Mouse (Mus musculus) megakaryocyte, embryonic 14.5 days (primary cell): Measurements from ENCODE around the gene Serpine1.

ENCODE experiments used
- FLI1 ChIP-seq: IDR thresholded peaks from 2 replicates; pipeline ENCODE4 v1.6.1; 2012; ENCODE audit warnings: low read length, inconsistent platforms, mixed read lengths
- GATA1 ChIP-seq: IDR thresholded peaks from 3 replicates; pipeline ENCODE4 v1.6.1; 2012; ENCODE audit warnings: mixed read lengths, low read length, inconsistent platforms, borderline replicate concordance

DNA sequence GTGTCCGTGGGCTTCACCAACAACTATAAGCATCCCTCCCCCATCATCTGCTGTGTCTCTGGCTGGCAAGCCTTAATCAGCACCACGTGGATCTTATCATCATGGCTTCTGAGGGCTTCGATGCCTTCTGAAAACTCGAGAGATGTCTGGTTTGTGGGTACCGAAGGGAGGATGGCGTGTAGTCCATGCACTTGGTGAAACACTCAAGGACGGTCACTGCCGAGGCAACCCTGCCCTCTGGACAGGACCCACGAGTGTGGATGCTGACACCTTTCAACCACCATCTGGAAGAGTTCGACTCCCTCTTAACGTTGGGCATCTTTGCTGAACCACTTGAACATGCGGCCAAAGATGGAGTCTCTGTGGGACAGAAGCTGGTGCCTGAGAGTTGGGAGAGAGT lies 38.8 kb upstream of the Serpine1 start:
- TF ChIP-seq GATA1 (no peak), FLI1 (no peak)
